Mouse (Mus musculus) adrenal gland, postnatal 4 days (tissue): ENCODE results near the gene Sik3. TPM values are rescaled to one million over a fixed set of nuclear protein-coding genes. Genes with fewer than 3 reads are reported as not detected.

Source experiments
- DNase-seq, 2 experiments: peaks; one replicate each; pipeline ENCODE4 v3.0.0; 2021 to 2022; ENCODE audit warnings: low spot score in 2 of 2, mixed read lengths in 2 of 2
- total RNA-seq, 2 experiments: library from RNA; stranded (reverse); gene quantifications; 2 replicates each; pipeline ENCODE4 v1.2.3; 2021

Gene Sik3
- total RNA-seq, 2 experiments from 2014 or later: 61.9 to 69.3 TPM

DNA sequence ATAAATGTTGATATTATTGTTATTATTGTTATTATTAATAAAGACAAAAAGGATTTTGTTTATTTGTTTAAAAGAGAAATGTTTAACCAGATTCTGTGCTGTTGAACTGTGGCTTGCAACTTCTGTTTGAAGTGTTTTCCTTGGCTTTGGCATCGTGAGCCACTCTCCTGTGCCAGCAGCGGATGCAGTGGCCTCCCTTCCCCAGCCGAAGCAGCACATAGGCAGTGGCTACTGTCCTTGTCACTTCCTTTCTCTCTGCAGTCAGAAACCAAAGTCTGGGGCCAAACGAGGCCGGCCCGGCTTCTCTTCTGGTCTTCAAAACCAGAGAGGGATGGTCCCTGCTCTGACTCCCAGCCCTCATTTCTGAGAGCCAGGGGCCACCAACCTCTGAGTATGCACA, 210.5 kb downstream of the Sik3 start:
- DNase-seq: no peak

DNA sequence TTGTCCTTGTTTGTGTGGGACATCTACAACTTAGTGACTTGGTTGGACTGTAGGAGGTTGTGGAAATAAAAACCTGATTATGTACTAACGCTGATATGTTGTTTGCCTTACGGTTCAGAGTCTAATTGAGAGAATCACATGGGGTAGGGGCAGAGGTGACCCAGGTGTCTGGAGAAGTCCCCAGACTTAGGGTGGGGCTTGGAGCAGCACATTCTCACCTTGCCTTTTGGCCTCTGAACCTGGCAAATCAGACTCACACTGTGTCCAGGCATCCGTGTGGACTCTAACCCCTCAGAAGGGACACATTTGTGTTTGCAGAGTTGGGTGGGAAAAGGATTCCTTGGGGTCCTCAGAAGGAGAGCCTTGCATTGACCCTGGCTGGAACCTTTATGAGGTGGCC, 211.5 kb downstream of the Sik3 start:
- no peak for DNase-seq

DNA sequence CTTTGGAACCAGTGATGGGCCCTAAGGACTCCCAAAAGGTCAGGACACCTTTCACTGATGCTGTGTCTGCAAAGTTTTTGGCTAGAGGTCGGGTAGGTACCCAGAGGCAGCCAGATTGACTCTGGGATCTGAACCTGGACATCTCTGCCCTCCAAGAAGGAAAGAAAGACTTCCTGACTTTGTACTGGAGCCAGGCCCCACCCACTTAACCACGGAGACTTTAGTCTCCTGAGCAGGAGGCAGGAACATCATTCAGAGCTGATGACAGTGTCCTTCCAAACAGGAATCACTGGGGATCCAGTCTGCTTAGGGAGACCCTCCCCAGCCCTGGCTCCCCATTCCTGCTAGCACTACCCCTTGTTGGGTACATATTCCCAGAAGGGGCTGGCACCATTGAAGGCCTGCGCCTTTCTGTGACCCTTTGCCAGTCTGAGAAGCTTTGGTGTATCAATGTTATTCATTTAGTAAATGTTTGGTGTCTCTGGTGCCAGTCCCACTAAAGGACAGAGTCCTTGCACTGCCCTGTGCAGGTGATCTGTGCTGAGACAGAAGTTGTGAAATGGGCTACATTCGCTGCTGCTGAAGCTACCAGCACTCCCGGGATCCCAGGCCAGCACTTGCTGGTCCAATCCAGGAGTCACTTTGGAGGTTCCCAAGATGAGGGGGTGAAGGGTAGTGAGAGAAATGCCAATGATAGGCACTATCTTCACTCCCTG, 212.5 kb downstream of the Sik3 start:
- no peak for DNase-seq

DNA sequence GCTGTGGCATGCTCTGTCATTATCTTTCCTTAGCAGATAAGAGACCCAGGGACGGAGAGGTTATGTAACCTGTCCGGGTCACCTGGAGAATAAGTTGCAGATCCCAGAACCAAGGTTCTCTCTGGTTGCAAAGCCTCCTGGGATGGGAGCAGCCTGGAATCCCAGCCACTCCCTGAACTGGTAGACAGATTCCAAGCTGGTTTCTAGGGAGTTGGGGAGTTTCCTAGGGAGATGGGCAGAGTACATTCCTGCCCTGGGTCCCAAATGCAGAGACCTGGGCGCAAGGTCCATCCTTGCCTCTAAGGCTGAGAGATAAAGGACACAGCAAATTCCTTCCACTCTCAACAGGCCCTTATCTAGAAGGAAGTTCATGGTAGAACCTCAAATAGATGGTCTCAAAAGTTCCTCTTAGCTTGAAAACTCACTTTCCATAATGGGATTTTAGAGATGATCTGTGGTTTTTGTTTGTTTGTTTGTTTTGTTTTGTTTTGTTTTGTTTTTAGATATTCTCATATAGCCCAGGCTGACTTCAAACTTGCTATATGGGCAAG, 214.5 kb downstream of the Sik3 start:
- no peak for DNase-seq

DNA sequence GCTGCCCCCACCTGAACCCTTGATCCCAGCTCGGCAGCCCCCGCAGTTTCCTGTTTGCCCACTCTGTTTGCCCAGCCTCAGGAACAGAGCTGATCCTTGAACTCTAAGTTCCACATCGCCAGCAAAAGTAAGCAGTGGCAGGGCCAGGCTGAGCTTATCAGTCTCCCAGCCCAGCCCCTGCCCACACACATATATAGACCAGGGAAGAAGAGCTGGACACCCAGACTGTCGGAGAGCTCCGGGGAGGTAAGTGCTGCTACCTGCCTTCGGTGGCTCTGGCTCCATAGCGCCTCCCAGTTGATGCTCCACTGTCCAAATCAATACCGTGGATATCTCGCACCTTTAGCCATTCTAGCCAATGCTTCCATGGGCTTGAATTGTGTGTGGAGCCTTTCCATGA, 215.9 kb downstream of the Sik3 start, which contains the start of gene Apoa1:
Gene Apoa1, plus strand, starts transcription at position 90 of the 400 bp plus-strand sequence.
- DNase-seq: no peak

DNA sequence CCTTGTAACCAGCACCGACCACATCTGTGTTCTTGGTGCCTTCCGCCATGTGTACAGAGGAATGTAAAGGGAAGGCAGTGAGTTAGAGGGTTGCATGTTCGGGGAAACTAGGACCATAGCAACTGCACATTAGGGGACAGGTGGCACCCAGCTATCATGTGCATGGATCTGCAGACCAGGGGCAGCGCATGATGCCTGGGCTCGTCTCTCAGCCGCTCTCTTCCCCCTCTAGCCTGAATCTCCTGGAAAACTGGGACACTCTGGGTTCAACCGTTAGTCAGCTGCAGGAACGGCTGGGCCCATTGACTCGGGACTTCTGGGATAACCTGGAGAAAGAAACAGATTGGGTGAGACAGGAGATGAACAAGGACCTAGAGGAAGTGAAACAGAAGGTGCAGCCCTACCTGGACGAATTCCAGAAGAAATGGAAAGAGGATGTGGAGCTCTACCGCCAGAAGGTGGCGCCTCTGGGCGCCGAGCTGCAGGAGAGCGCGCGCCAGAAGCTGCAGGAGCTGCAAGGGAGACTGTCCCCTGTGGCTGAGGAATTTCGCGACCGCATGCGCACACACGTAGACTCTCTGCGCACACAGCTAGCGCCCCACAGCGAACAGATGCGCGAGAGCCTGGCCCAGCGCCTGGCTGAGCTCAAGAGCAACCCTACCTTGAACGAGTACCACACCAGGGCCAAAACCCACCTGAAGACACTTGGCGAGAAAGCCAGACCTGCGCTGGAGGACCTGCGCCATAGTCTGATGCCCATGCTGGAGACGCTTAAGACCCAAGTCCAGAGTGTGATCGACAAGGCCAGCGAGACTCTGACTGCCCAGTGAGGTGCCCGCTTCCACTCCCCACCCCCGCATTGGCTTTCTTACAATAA, 217.2 kb downstream of the Sik3 start:
- DNase-seq: peak; percentile 44 to 55

DNA sequence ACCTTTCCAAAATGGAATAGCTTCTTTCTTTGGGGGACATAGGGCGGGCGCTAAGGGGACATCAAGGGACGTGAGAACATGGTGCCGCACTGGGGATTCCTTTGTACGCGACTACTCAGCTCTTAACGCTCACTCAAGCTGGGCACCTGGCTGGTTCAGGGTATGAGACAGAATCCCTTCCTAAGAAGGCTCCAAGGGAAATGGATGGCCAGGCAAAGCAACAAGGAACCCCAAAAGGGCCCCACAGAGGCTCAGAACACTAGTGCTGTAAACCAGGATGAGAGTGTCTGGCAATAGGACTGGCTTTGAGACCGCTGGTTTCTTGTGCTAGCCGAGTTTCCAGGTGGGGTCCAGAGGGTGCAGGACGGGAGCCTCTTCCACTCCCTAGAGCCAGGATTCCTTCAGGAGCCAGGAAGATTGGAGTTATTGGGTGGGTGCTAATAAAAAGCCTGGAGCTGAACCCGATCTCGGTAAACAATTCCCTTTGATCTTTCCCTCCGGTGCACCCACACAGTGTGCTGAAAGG, 217.9 kb downstream of the Sik3 start:
- DNase-seq: no peak

DNA sequence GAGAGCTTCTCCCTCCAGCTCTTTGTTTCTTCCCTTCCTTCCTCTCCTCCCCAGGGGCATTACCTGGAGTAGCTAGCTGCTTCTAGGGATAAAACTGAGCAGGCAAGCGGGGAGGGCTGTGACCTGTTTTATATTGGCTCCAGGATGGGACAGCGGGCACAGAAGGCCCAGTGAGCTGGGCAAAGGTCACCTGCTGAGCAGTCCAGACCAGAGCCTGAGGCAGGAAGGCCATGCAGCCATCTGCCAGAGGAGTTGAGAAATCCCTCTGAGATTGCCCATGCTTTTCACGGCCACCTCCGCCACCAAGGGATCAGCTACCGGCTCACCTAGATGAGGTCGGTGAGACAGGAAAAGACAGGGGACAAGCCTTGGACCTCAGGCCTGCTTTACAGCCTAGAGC, 222.6 kb downstream of the Sik3 start:
- no peak for DNase-seq

DNA sequence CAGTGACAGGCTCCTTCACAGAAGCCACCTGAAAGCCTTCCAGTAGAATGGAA, 222.8 kb downstream of the Sik3 start, which contains the start of gene Apoc3:
Gene Apoc3, minus strand, starts transcription at position 41 of the 53 bp plus-strand sequence.
- no peak for DNase-seq

DNA sequence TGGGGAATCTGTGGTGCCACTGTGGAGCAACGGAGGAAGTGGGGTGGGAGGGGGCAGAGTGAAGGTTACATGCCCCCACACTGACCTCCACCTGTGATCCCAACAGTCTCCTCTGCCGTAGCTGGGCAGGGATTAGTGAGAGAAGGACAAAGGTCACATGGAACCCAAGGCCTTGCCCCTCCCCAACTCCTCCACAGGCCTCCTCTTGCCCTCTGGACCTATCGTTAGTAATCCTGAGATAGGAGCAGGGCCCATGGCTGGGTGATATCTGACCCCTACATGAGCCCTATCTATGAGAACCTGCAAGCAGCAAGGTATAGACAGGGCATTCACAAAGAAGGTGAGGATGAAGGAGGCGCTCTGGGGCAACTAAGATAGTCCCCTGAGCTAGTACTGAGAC, 223.0 kb downstream of the Sik3 start:
- no peak for DNase-seq

DNA sequence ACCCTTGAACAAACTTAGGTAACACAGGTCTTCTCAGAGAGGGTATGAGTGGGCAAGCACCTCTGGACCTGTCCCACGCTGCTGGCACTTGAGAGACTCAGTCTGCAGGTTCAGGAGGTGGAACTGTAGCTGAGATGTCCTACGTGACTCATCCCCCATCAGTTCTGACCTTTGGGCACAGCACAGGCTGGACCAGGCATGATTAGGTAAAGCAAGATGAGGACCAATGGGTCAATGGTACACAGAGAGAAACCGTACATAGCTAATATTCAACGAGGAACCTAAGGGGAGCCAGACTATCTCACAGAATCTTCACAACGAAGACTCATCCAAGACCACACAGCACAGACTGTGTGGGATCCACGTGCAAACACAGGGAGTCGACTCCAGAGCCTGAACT, 226.2 kb downstream of the Sik3 start:
- no peak for DNase-seq

DNA sequence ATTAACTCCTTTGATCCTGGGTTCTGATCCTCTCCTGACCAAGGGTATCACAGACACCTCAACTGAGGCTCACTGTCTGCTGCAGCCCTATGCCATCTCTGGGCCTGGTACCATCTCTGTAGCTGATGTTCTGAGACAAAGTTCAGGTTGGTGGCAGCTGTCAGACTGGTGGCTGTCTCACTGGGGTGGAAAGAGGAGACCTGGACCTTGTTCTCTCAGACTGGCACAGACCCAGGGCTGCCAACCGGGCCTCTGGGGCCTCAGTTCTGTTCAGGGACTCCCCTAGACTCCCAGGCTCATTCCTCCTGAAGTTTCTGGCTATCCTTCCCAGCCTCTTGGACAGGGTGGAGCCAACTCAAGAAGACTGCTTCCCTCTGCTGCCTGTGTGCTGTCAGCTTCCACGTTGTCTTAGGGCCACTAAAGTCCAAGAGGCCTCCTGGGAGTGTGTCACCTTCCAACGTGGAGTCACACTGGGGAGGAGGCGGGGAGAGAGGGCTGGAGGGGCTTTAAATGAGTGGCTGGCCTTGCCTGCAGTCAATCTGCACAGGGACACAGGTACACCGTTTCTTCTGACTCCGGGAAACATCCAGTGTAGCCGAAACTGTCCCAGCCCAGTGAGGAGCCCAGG, 228.0 kb downstream of the Sik3 start, which contains the start of gene Apoa4:
Gene Apoa4, plus strand, starts transcription at position 171 of the 628 bp plus-strand sequence.
- no peak for DNase-seq

DNA sequence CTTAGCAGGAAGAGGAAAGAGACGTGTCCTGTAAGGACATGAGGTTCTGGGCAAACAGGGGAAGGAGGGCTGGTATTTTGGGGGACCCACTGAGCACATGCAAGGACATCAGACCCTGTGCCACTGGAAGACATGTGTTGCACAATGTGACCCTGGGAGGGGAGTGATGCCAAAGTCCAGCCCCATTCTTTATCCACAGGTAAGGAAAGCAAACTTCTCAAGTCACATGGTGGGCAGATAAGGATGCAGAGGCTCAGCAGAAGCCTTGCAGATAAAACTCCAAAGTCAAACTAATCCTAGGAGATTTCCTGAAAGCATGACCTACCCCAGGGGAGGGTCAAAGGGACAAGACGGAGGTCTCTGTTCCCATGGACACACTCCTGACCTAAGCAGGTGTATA, 229.2 kb downstream of the Sik3 start:
- DNase-seq: no peak

DNA sequence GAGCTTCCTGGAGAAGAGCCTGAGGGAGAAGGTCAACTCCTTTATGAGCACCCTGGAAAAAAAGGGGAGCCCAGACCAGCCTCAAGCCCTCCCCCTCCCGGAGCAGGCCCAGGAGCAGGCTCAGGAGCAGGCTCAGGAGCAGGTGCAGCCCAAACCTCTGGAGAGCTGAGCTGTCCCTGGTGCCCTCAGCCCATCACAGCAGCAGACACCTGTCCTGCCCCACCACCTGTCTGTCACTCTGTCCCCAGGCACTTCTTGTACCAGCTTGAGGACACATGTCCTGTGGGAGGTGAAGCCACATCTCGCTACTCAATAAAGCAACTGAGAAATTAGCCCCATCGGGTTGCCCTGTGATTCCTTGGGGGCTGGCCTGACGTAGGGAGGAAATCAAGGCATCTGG, 230.5 kb downstream of the Sik3 start:
- no peak for DNase-seq

DNA sequence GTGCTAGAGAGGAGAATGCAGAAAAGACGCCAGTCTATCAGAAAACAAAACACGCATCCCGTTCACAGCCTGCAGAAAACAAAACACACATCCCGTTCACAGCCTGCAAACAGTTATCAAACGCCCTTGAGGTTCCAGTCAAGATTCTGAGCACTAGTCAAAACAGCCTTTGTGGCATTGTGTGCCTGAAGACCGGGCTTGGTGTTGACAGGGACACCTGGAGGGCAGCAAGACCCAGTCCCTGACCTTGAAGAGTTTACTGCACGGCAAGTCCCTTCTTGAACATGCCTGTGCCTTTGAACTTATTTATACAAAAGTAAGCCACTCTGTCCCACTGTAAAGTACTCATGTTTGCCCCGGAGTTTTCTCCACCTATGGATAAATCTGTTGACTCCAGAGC, 231.0 kb downstream of the Sik3 start:
- no peak for DNase-seq

DNA sequence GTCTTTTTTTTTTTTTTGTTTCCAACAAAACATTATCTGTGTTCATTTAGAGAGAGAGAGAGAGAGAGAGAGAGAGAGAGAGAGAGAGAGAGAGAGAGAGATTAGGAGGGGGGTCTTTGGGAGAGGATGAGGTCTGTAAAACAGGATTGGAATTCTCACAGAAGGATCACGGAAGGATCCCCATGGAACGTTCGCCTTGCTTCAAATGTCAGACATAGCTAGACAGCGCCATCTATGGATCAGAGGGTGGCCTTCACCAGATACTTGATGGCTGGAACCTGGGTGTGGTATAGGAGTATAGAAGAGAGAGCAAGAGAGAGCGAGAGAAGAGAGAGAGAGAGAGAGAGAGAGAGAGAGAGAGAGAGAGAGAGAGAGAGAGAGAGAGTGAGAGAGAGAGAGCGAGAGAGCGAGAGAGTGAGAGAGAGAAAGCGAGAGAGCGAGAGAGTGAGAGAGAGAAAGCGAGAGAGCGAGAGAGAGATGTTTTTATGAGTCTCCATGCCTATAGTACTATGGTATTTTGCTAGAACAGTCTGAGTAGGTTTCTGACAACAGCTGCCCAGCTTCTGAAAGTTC, 234.2 kb downstream of the Sik3 start:
- DNase-seq: no peak

DNA sequence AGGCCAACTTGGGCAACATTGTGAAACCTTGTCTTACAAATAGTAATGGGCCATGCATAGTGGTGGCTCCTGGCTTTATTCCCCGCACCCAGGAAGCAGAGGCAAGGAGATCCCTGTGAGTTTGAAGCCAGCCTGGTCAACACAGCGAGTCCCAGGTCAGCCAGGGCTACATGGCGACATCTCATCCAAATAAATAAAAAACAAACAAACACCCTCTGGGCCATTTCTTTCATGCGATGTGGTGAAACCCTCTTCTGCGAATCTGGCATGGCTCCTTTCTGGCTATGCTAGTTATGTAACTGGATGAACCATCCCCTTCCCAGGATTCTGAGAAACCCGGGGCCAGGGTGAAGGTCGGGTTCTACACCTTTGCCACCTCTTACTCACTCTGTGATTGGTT, 243.6 kb downstream of the Sik3 start:
- DNase-seq: no peak

DNA sequence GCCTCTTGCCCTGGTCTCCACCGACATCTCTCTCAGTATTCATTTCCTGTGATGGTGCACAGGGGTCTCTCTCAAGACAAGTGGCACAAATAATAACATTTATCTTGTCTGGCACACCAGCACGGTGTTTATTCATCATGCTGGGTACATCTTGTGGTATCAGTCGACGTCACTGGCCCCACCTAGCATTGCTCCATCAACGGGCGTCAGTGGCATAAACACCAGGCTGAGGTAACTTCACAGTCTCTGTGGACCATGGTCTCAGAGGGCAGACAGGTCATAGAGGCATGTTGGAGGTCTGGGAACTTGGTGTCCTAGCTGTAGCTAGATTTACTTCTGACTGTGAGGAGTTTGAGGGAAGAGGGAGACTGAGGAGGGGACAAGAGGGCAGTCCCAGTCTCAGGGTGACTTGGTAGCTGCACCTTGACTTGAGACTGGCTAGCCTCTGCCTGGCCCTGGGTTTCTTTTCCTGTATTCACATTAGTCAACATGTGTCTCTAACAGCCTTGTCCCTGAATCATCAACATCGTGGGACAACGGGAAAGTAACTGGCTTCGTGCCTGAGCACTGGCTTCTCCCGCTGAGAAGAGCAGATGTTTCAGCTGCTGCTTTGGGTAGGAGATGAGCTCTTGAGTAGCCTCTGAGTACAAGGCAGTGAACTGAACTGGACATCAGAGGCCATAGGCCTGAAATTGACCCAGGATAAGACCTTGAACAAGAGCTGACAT, 244.2 kb downstream of the Sik3 start:
- no peak for DNase-seq

DNA sequence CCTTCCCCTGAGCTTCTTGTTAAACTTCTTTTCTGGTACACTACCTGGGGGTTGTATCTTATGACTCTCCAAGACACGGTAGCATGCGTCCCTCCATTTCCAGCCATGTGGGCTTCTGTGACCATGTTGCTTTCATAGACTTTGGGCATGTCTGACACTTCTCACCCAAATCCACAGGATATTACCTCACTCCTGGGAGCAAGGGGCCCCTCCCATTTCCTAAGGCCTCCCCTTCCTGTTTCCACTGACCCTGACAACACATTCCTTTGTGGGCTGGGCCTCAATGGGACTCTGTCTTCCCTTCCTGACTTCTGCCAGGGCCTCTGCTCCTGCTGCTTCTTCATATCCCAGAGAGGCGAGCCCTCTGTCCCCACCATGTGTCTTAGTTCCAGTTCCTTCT, 244.9 kb downstream of the Sik3 start:
- no peak for DNase-seq

DNA sequence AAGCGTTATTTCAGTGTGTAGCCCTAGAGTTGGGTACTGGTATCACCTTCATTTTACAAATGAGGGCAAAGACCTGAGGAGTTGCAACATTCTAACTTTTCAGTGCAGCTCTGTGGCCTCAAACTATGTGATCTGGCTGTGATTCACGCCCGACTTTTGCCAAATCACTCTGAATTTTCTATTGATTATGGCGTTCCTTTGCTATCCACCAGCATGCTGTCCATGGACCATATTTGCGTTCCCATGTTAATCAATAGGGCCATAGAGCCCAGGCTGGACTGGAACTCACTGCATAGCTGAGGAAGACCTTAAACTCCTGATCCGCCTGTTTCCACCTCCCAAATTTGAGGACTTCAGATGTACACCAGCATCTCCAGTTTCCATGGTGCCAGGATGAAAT, 246.5 kb downstream of the Sik3 start:
- no peak for DNase-seq

DNA sequence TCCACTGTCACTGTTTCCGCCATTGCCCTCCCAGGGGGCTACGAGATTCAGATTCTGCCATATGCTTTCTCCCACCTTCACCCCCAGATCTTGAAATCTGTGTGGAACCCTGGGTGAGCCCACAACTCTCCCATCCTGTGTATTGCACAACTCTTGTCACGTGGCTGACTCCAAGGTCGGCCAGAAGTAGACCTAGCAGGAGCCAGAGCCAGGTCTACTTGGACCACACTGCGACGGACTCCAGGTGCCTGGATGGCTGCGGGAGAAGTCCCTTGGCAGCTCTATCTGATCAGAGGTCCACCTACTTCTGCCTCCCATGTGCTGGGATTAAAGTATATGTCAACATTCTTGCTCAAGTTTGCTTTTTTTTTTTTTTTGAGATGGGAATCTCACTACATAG, 248.5 kb downstream of the Sik3 start:
- no peak for DNase-seq
